16 mouse cellular contexts compared by ENCODE assay signal in genomic region chr11:88011208-88011913, GRCm38 (mm10). TPM values are rescaled to one million over a fixed set of nuclear protein-coding genes. Genes with fewer than 3 reads are reported as not detected.
DNase-seq lines count a peak whose midpoint lies in the region; ATAC-seq lines count a peak whose summit lies in the region.
"Had no signal": no experiment of that assay in that cellular context is flagged by ENCODE, and none has a peak within 500 bp of the region (broad histone marks: within the 10 kb centered on the region; RNA-seq: fewer than 3 reads in every experiment).

No protein-coding gene starts in this region.

- peak overlapping the region; percentile 74 for H3K27ac ChIP-seq in lung, embryonic 15.5 days
- no peak overlapping the region for H3K27ac ChIP-seq in stomach, embryonic 15.5 days
- H3K27ac ChIP-seq: embryonic facial prominence, embryonic 13.5 days; kidney, postnatal 0 days; layer of hippocampus, adult 2 months; limb, embryonic 13.5 days; liver, embryonic 15.5 days had no signal

- H3K27me3 ChIP-seq in lung, embryonic 15.5 days: peaks cover 4% of the 10 kb centered on the region; the same call in 1 of the 2 replicates
- no peaks in the 10 kb centered on the region for H3K27me3 ChIP-seq in stomach, embryonic 15.5 days (replicated peaks)

- H3K9me3 ChIP-seq in lung, embryonic 15.5 days: no peaks in the 10 kb centered on the region
- H3K9me3 ChIP-seq in stomach, embryonic 15.5 days: no peaks in the 10 kb centered on the region
- H3K9me3 ChIP-seq: embryonic facial prominence, embryonic 13.5 days; limb, embryonic 13.5 days; liver, embryonic 15.5 days had no signal

- DNase-seq in lung, postnatal 10 days: no peak
- peak; percentile 50 for DNase-seq in CD4-positive, CD25-positive, alpha-beta regulatory T cell, adult 2 months (ENCODE audit: low read depth, low spot score)
- DNase-seq in brain, adult 2 months (ENCODE audit: low read depth, low spot score): peak; percentile 43
- DNase-seq in adrenal gland, postnatal 25 days: no peak
- no peak for DNase-seq in left cerebral cortex, adult 8-10 months (ENCODE audit: low spot score in 2 of 2)
- DNase-seq: cerebellum, adult 11-12 months had no signal

- H3K9ac ChIP-seq in lung, embryonic 15.5 days: no peak overlapping the region
- H3K9ac ChIP-seq in stomach, embryonic 15.5 days: no peak overlapping the region
- H3K9ac ChIP-seq: embryonic facial prominence, embryonic 13.5 days; limb, embryonic 13.5 days; liver, embryonic 15.5 days had no signal

- peak overlapping the region; percentile 35 for H3K4me2 ChIP-seq in lung, embryonic 15.5 days
- H3K4me2 ChIP-seq in stomach, embryonic 15.5 days: no peak overlapping the region
- H3K4me2 ChIP-seq: embryonic facial prominence, embryonic 13.5 days; limb, embryonic 13.5 days; liver, embryonic 15.5 days had no signal

- H3K36me3 ChIP-seq in lung, embryonic 15.5 days: no peaks in the 10 kb centered on the region
- H3K36me3 ChIP-seq in stomach, embryonic 15.5 days: no peaks in the 10 kb centered on the region
- H3K36me3 ChIP-seq: embryonic facial prominence, embryonic 13.5 days; limb, embryonic 13.5 days; liver, embryonic 15.5 days had no signal

- H3K4me1 ChIP-seq in lung, embryonic 15.5 days: peaks cover 17% of the 10 kb centered on the region
- peaks cover 6% of the 10 kb centered on the region for H3K4me1 ChIP-seq in stomach, embryonic 15.5 days
- H3K4me1 ChIP-seq: liver, embryonic 15.5 days had no signal

- 35% methylated on average over 11 of the region's 11 CpGs for WGBS in lung, embryonic 15.5 days
- 56% methylated on average over 11 of the region's 11 CpGs for WGBS in stomach, embryonic 15.5 days

- ATAC-seq in lung, embryonic 15.5 days (ENCODE audit: borderline replicate concordance, extremely low read depth, low FRiP score, low TSS enrichment): 0 out of 2 replicates have a peak, but pooled peaks have one; percentile 44
- ATAC-seq in stomach, embryonic 15.5 days (ENCODE audit: insufficient read depth, low FRiP score, low read depth): peak; percentile 60; the same call in 1 of the 2 replicates
- ATAC-seq in granulocyte monocyte progenitor cell, adult 5-6 weeks (replicated peaks; ENCODE audit: poor library complexity, severe bottlenecking): no peak
- ATAC-seq: hindbrain, embryonic 16.5 days; midbrain, embryonic 16.5 days had no signal

- no peak overlapping the region for H3K4me3 ChIP-seq in lung, embryonic 15.5 days
- H3K4me3 ChIP-seq in stomach, embryonic 15.5 days (replicated peaks): no peak overlapping the region
- H3K4me3 ChIP-seq: embryonic facial prominence, embryonic 13.5 days; layer of hippocampus, adult 2 months; limb, embryonic 13.5 days; liver, embryonic 15.5 days had no signal

RNA-seq across cellular contexts. Expression of gene Dynll2, which starts 24.0 kb away (rescaled TPM):
- polyA plus RNA-seq in lung, embryonic 15.5 days (2015; fragmentation: Nextera tagmentation; extraction: Ambion mirVana): 26.1 and 27.6 TPM in 2 replicates
- 23.7 and 23.8 TPM in 2 replicates for polyA plus RNA-seq in stomach, embryonic 15.5 days (2015; fragmentation: Nextera tagmentation; extraction: Ambion mirVana)
- 20.9 and 24.9 TPM in 2 replicates for total RNA-seq in granulocyte monocyte progenitor cell, adult 5-6 weeks (2014; fragmentation: Nextera tagmentation)
- 12.3 and 17.3 TPM in 2 replicates for total RNA-seq in granulocyte monocyte progenitor cell, adult 5-6 weeks (2017)
- total RNA-seq in adrenal gland, postnatal 25 days (2021): 213 TPM in 2 replicates
- 100 to 1,000 TPM; 623 to 646 (median 629) TPM for total RNA-seq in left cerebral cortex, adult 8-10 months (2022)

RNA-seq across cellular contexts. Expression of gene Srsf1, which starts 35.8 kb away (rescaled TPM):
- polyA plus RNA-seq in lung, embryonic 15.5 days (2015; fragmentation: Nextera tagmentation; extraction: Ambion mirVana): 308 and 313 TPM in 2 replicates
- 271 TPM in 2 replicates for polyA plus RNA-seq in stomach, embryonic 15.5 days (2015; fragmentation: Nextera tagmentation; extraction: Ambion mirVana)
- 195 and 201 TPM in 2 replicates for total RNA-seq in granulocyte monocyte progenitor cell, adult 5-6 weeks (2014; fragmentation: Nextera tagmentation)
- 500 and 715 TPM in 2 replicates for total RNA-seq in granulocyte monocyte progenitor cell, adult 5-6 weeks (2017)
- 226 and 298 TPM in 2 replicates for total RNA-seq in adrenal gland, postnatal 25 days (2021)
- total RNA-seq in left cerebral cortex, adult 8-10 months (2022): 100 to 1,000 TPM; 189 to 208 (median 191) TPM

RNA-seq across cellular contexts. Expression of gene Vezf1, which starts 56.7 kb away (rescaled TPM):
- polyA plus RNA-seq in lung, embryonic 15.5 days (2015; fragmentation: Nextera tagmentation; extraction: Ambion mirVana): 37.7 and 39.7 TPM in 2 replicates
- 34.0 and 35.1 TPM in 2 replicates for polyA plus RNA-seq in stomach, embryonic 15.5 days (2015; fragmentation: Nextera tagmentation; extraction: Ambion mirVana)
- 28.2 and 32.0 TPM in 2 replicates for total RNA-seq in granulocyte monocyte progenitor cell, adult 5-6 weeks (2014; fragmentation: Nextera tagmentation)
- 14.3 and 15.8 TPM in 2 replicates for total RNA-seq in granulocyte monocyte progenitor cell, adult 5-6 weeks (2017)
- 45.8 and 51.8 TPM in 2 replicates for total RNA-seq in adrenal gland, postnatal 25 days (2021)
- 10 to 100 TPM; 27.9 to 30.8 (median 29.3) TPM for total RNA-seq in left cerebral cortex, adult 8-10 months (2022)

Comparison
In these comparisons a context has a peak if more than half of its experiments do, and no peak if none do; other contexts are left out.
1. DNase-seq: peak in CD4-positive, CD25-positive, alpha-beta regulatory T cell, adult 2 months (single experiment) and brain, adult 2 months (single experiment); none in lung, postnatal 10 days (single experiment), adrenal gland, postnatal 25 days (single experiment) and left cerebral cortex, adult 8-10 months (0 of 2).